Mouse (Mus musculus) heart, embryonic 15.5 days (tissue): Measurements from ENCODE around the gene Arl13b. TPM values are rescaled to one million over a fixed set of nuclear protein-coding genes. Genes with fewer than 3 reads are reported as not detected.
A peak's percentile ranks its signal among the peaks of the same experiment; 100 is the strongest.

Experiments
- ATAC-seq: fragments of 200-750 bp; cut with Nextera tagmentation; replicated peaks from 2 replicates; pipeline ENCODE4 v1.8.0; 2017; ENCODE audit warnings: low read depth, moderate TSS enrichment; ENCODE audit not compliant: insufficient number of reproducible peaks, insufficient read depth, low FRiP score
- H3K27ac ChIP-seq: fragments of 300-500 bp; sonication (generic); 2 replicates; pipeline ENCODE4 v1.5.1; 2015; ENCODE audit warnings: mild to moderate bottlenecking, inconsistent platforms
- H3K27me3 ChIP-seq: fragments of 300-500 bp; sonication (generic); 2 replicates; pipeline ENCODE4 v1.6.1; 2015; ENCODE audit warnings: inconsistent platforms
- H3K36me3 ChIP-seq: fragments of 300-500 bp; sonication (generic); 2 replicates; pipeline ENCODE4 v1.6.1; 2015; ENCODE audit warnings: mild to moderate bottlenecking, inconsistent platforms
- H3K4me1 ChIP-seq: fragments of 300-500 bp; sonication (generic); replicated peaks from 2 replicates; pipeline ENCODE4 v1.6.1; 2015; ENCODE audit warnings: inconsistent platforms
- H3K4me2 ChIP-seq: fragments of 300-500 bp; sonication (generic); 2 replicates; pipeline ENCODE4 v1.6.1; 2015; ENCODE audit warnings: inconsistent platforms, mild to moderate bottlenecking, moderate library complexity
- H3K4me3 ChIP-seq: fragments of 300-500 bp; sonication (generic); 2 replicates; pipeline ENCODE4 v1.5.1; 2015; ENCODE audit warnings: mild to moderate bottlenecking, inconsistent platforms
- H3K9ac ChIP-seq: fragments of 300-500 bp; sonication (generic); 2 replicates; pipeline ENCODE4 v1.6.1; 2015; ENCODE audit warnings: mild to moderate bottlenecking, inconsistent platforms
- H3K9me3 ChIP-seq: fragments of 300-500 bp; sonication (generic); replicated peaks from 2 replicates; pipeline ENCODE4 v1.6.1; 2016; ENCODE audit warnings: inconsistent platforms
- WGBS: fragments of 180-500 bp; shearing (Covaris S2); methylation state at CpG from one replicate; pipeline ENCODE4 v1.1.7; 2015; ENCODE audit warnings: mixed read lengths; 5-methylcytosine and 5-hydroxymethylcytosine counted together
- polyA plus RNA-seq: library from polyadenylated mRNA; unstranded; fragments of >200 nt; fragmentation: Nextera tagmentation; extraction: Ambion mirVana; gene quantifications from 2 replicates; pipeline ENCODE4 v1.2.1, GENCODE M21; 2015

Gene Arl13b
- polyA plus RNA-seq = 10.8 and 11.8 TPM in 2 replicates

GRCm38 (mm10) chr16:62846498-62847312, at the start of gene Arl13b:
Gene Arl13b (minus strand): TSS chr16:62847040.
- WGBS = under 1% methylated on average over 52 of the region's 52 CpGs
- Histone ChIP-seq H3K9me3 (no peaks in the 10 kb centered on the region), H3K27me3 (no peaks in the 10 kb centered on the region), H3K4me2 (peak within 1 kb of the TSS; percentile 91), H3K27ac (peak within 1 kb of the TSS; percentile 77), H3K4me3 (peak within 1 kb of the TSS; percentile 91), H3K9ac (peak within 1 kb of the TSS; percentile 79), H3K4me1 (peaks cover 12% of the 10 kb centered on the region), H3K36me3 (no peaks in the 10 kb centered on the region)
- ATAC-seq = peak; percentile 100

GRCm38 (mm10) chr16:62895824-62896223, 49.0 kb upstream of the Arl13b start:
- no peaks in the 10 kb centered on the region for H3K4me1 ChIP-seq
- no peak overlapping the region for H3K27ac ChIP-seq
- 80% methylated on average over 3 of the region's 3 CpGs for WGBS
- no peaks in the 10 kb centered on the region for H3K36me3 ChIP-seq
- no peak overlapping the region for H3K4me2 ChIP-seq
- no peak overlapping the region for H3K4me3 ChIP-seq
- ATAC-seq = no peak
- H3K9me3 ChIP-seq = no peaks in the 10 kb centered on the region
- H3K9ac ChIP-seq = no peak overlapping the region
- no peaks in the 10 kb centered on the region for H3K27me3 ChIP-seq

- no peaks in the 10 kb centered on the region for H3K4me1 ChIP-seq
- no peak for ATAC-seq
- H3K9ac ChIP-seq = no peak overlapping the region
- H3K27me3 ChIP-seq = no peaks in the 10 kb centered on the region
- 85% methylated on average over 6 of the region's 6 CpGs for WGBS
- no peaks in the 10 kb centered on the region for H3K36me3 ChIP-seq
- H3K4me2 ChIP-seq = no peak overlapping the region
- H3K9me3 ChIP-seq = no peaks in the 10 kb centered on the region
- H3K4me3 ChIP-seq = no peak overlapping the region
- H3K27ac ChIP-seq = no peak overlapping the region
Observed at GRCm38 (mm10) chr16:62874065-62874464, 27.2 kb upstream of the Arl13b start.

GRCm38 (mm10) chr16:62873180-62873579, 26.3 kb upstream of the Arl13b start:
- Histone ChIP-seq H3K9ac (no peak overlapping the region), H3K4me1 (no peaks in the 10 kb centered on the region), H3K9me3 (no peaks in the 10 kb centered on the region), H3K27me3 (no peaks in the 10 kb centered on the region), H3K4me3 (no peak overlapping the region), H3K4me2 (no peak overlapping the region), H3K36me3 (no peaks in the 10 kb centered on the region), H3K27ac (no peak overlapping the region)
- no peak for ATAC-seq
- WGBS = 68% methylated on average over 4 of the region's 4 CpGs

GRCm38 (mm10) chr16:62872688-62873117, 25.9 kb upstream of the Arl13b start:
- no peak for ATAC-seq
- H3K4me1 ChIP-seq = no peaks in the 10 kb centered on the region
- H3K36me3 ChIP-seq = no peaks in the 10 kb centered on the region
- no peaks in the 10 kb centered on the region for H3K27me3 ChIP-seq
- no peak overlapping the region for H3K27ac ChIP-seq
- H3K4me3 ChIP-seq = no peak overlapping the region
- H3K9me3 ChIP-seq = no peaks in the 10 kb centered on the region
- 66% methylated on average over 5 of the region's 5 CpGs for WGBS
- H3K9ac ChIP-seq = no peak overlapping the region
- no peak overlapping the region for H3K4me2 ChIP-seq

GRCm38 (mm10) chr16:62861455-62861854, 14.6 kb upstream of the Arl13b start:
- no peaks in the 10 kb centered on the region for H3K27me3 ChIP-seq
- no peaks in the 10 kb centered on the region for H3K36me3 ChIP-seq
- no peak overlapping the region for H3K27ac ChIP-seq
- no peak overlapping the region for H3K4me2 ChIP-seq
- WGBS = 59% methylated on average over 6 of the region's 6 CpGs
- H3K9me3 ChIP-seq = no peaks in the 10 kb centered on the region
- no peak overlapping the region for H3K9ac ChIP-seq
- no peaks in the 10 kb centered on the region for H3K4me1 ChIP-seq
- H3K4me3 ChIP-seq = no peak overlapping the region
- ATAC-seq = no peak

GRCm38 (mm10) chr16:62860140-62860539, 13.3 kb upstream of the Arl13b start:
- no peak overlapping the region for H3K9ac ChIP-seq
- no peaks in the 10 kb centered on the region for H3K9me3 ChIP-seq
- no peaks in the 10 kb centered on the region for H3K4me1 ChIP-seq
- no peak overlapping the region for H3K4me2 ChIP-seq
- no peaks in the 10 kb centered on the region for H3K36me3 ChIP-seq
- H3K27ac ChIP-seq = no peak overlapping the region
- H3K4me3 ChIP-seq = no peak overlapping the region
- ATAC-seq = no peak
- WGBS = 88% methylated on average over 1 of the region's 1 CpGs
- no peaks in the 10 kb centered on the region for H3K27me3 ChIP-seq

- ATAC-seq = no peak
- Histone ChIP-seq H3K4me1 (no peaks in the 10 kb centered on the region), H3K36me3 (no peaks in the 10 kb centered on the region), H3K9me3 (no peaks in the 10 kb centered on the region), H3K4me2 (no peak overlapping the region), H3K9ac (no peak overlapping the region), H3K27me3 (no peaks in the 10 kb centered on the region), H3K27ac (no peak overlapping the region), H3K4me3 (no peak overlapping the region)
- 94% methylated on average over 1 of the region's 1 CpGs for WGBS
Observed at GRCm38 (mm10) chr16:62858018-62858417, 11.2 kb upstream of the Arl13b start.

GRCm38 (mm10) chr16:62857498-62857897, 10.7 kb upstream of the Arl13b start:
- Histone ChIP-seq H3K4me3 (no peak overlapping the region), H3K4me2 (no peak overlapping the region), H3K27ac (no peak overlapping the region), H3K9me3 (no peaks in the 10 kb centered on the region), H3K36me3 (no peaks in the 10 kb centered on the region), H3K4me1 (no peaks in the 10 kb centered on the region), H3K27me3 (no peaks in the 10 kb centered on the region), H3K9ac (no peak overlapping the region)
- WGBS = 89% methylated on average over 2 of the region's 2 CpGs
- no peak for ATAC-seq

- no peak overlapping the region for H3K4me3 ChIP-seq
- 90% methylated on average over 2 of the region's 2 CpGs for WGBS
- H3K36me3 ChIP-seq = no peaks in the 10 kb centered on the region
- no peaks in the 10 kb centered on the region for H3K9me3 ChIP-seq
- ATAC-seq = no peak
- no peaks in the 10 kb centered on the region for H3K4me1 ChIP-seq
- no peak overlapping the region for H3K9ac ChIP-seq
- no peak overlapping the region for H3K4me2 ChIP-seq
- H3K27me3 ChIP-seq = no peaks in the 10 kb centered on the region
- no peak overlapping the region for H3K27ac ChIP-seq
Observed at GRCm38 (mm10) chr16:62856273-62856672, 9.4 kb upstream of the Arl13b start.

- H3K4me2 ChIP-seq = 0 out of 2 replicates have a peak overlapping the region, but pooled peaks have one; percentile 11
- no peaks in the 10 kb centered on the region for H3K27me3 ChIP-seq
- H3K9ac ChIP-seq = no peak overlapping the region
- H3K9me3 ChIP-seq = no peaks in the 10 kb centered on the region
- no peak overlapping the region for H3K27ac ChIP-seq
- 73% methylated on average over 6 of the region's 6 CpGs for WGBS
- H3K4me3 ChIP-seq = 0 out of 2 replicates have a peak overlapping the region, but pooled peaks have one; percentile 6
- no peaks in the 10 kb centered on the region for H3K36me3 ChIP-seq
- ATAC-seq = no peak
- no peaks in the 10 kb centered on the region for H3K4me1 ChIP-seq
Observed at GRCm38 (mm10) chr16:62855385-62855784, 8.5 kb upstream of the Arl13b start.
